Mouse (Mus musculus): Measurements from ENCODE around the gene Rnf123.

DNA sequence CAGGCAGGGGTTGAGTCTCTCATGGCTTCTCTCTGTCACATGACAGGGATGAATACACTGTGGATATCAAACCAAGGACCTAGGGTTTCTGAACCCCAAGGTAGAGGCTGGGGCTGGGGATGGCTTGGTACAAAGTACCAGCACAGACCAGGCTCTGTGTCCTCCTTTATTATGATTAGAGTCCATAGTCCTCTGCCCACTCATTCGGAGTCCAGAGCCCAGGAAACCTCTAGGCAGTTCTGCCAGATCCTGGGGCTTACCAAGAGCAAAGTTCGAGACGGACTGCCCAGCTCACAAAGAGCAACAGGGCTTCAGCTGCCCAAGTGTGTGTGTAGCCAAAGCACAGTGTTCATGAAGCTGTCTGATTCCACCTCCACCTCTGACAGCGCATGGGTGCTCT lies 2.1 kb upstream of the Rnf123 start:
- no peak for TF ChIP-seq POLR2A (IDR thresholded peaks at IDR 0.05; ENCODE audit: insufficient read length, low read depth)
- no peak for TF ChIP-seq TCF12 (IDR thresholded peaks at IDR 0.05; ENCODE audit: insufficient read depth, poor library complexity, severe bottlenecking)
- TF ChIP-seq MAX (IDR thresholded peaks at IDR 0.05; ENCODE audit: low read depth) = no peak
- TF ChIP-seq USF1 (IDR thresholded peaks at IDR 0.05; ENCODE audit: low read depth) = no peak
- TF ChIP-seq MYOG (IDR thresholded peaks at IDR 0.05; ENCODE audit: control insufficient read depth in 1 of 3, insufficient read depth in 1 of 3, insufficient read length in 2 of 3, low read depth in 2 of 3) = no peak

Measured in myocyte (in vitro differentiated cells).